Mouse (Mus musculus): ENCODE results near the gene Crip1. TPM values are rescaled to one million over a fixed set of nuclear protein-coding genes. Genes with fewer than 3 reads are reported as not detected.

Crip1 gene
- polyA plus RNA-seq, 1 experiment from 2014 or later = 173 TPM

GRCm38 (mm10) chr12:113202008-113202407 is 55.9 kb downstream of the Crip1 start:
- Histone ChIP-seq H3K36me3 (ENCODE audit: inconsistent target) (no peaks in the 10 kb centered on the region), H3K4me3 (ENCODE audit: inconsistent target) (no peak overlapping the region), H3K27ac (no peak overlapping the region), H3K79me2 (ENCODE audit: inconsistent target) (no peaks in the 10 kb centered on the region)

Other genes starting within 250 kb of the Crip1 start
- gene Jag2, start 216.5 kb upstream of the Crip1 start, polyA plus RNA-seq (2018) = 0.14 to 0.42 TPM (median 0.26 TPM) in 3 replicates
- 5.3 to 15.2 TPM (median 11.4 TPM) in 3 replicates for gene Nudt14, start 204.2 kb upstream of the Crip1 start, polyA plus RNA-seq (2018)
- gene Btbd6, start 169.8 kb upstream of the Crip1 start, polyA plus RNA-seq (2018) = 5.3 to 10.9 TPM (median 9.7 TPM) in 3 replicates
- 15.4 to 26.6 TPM (median 18.3 TPM) in 3 replicates for gene Brf1, start 145.6 kb upstream of the Crip1 start, polyA plus RNA-seq (2018)
- gene Pacs2, start 131.8 kb upstream of the Crip1 start, polyA plus RNA-seq (2018) = 42.2 to 56.7 TPM (median 54.3 TPM) in 3 replicates
- not detected in 3 replicates for gene Tex22, start 71.8 kb upstream of the Crip1 start, polyA plus RNA-seq (2018)
- 18.9 to 28.3 TPM (median 24.5 TPM) in 3 replicates for gene Mta1, start 48.0 kb upstream of the Crip1 start, polyA plus RNA-seq (2018)
- 0.39 to 0.53 TPM (median 0.46 TPM) in 3 replicates for gene Crip2, start 6.1 kb upstream of the Crip1 start, polyA plus RNA-seq (2018)
- gene Tedc1, start 10.1 kb downstream of the Crip1 start, polyA plus RNA-seq (2018) = 0.63 to 3.8 TPM (median 0.75 TPM) in 3 replicates
- not detected in 3 replicates for gene Tmem121, start 39.6 kb downstream of the Crip1 start, polyA plus RNA-seq (2018)